Mouse (Mus musculus): ENCODE measurements at regions not wholly inside any gene's neighbourhood (a gene's known extent, or its start where the extent isn't known, plus 50 kb on each side); places are given as distances from the start of the nearest gene placed in this dataset.

DNA sequence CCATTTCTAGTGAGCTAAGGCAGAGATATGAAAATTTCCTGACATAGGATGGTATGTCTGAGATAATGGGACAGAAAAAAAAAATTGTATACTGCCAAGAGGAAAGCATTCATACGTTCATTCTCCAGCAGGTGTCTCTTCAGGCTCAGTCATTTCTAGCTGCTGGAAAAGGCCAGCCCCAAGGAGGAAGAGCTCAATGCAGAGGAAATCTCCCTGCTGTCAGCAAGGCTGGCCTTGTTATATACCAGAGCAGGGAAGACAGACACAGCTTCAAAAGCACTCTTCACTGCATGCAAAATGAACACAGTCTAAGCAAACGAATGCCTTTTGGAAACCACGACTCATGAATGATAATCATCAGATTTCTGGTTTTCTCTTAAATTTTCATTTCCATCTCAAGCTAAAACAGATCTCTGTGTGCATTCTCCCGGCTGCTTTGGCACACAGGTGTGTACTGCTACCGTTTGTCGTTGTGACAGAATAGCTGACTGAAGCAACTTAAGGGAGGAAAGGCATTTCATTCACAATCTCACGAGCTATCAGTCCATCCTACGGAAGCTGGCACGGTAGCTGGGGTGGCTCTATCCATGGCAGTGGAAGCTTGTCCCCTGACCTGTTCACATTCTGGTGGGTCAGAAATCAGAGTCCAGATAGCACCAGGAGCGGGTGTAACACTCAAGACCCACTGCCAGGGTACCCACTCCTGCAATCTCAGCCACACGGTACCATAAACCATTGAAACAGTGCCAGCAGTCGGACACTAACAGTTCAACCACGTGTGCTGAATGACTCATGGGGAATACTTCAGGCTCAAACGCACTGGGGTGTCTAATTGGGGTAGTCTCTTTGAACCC lies 701.4 kb downstream of the Poteg start:
- no peak for TF ChIP-seq EP300 (IDR thresholded peaks at IDR 0.05; ENCODE audit: low read depth)
- peak; percentile 68 for TF ChIP-seq CTCF (IDR thresholded peaks at IDR 0.05; ENCODE audit: low read depth)

All from heart, postnatal 0 days (tissue).